Mouse (Mus musculus): Measurements from ENCODE around the gene Rmnd5b. TPM values are rescaled to one million over a fixed set of nuclear protein-coding genes. Genes with fewer than 3 reads are reported as not detected.

Gene Rmnd5b
- polyA plus RNA-seq (2012; rRNA removed), result 39.5 and 66.8 TPM in 2 replicates

GRCm38 (mm10) chr11:51635525-51636322 lies at the start of gene Rmnd5b:
Gene Rmnd5b (minus strand): TSS chr11:51635896.

DNA sequence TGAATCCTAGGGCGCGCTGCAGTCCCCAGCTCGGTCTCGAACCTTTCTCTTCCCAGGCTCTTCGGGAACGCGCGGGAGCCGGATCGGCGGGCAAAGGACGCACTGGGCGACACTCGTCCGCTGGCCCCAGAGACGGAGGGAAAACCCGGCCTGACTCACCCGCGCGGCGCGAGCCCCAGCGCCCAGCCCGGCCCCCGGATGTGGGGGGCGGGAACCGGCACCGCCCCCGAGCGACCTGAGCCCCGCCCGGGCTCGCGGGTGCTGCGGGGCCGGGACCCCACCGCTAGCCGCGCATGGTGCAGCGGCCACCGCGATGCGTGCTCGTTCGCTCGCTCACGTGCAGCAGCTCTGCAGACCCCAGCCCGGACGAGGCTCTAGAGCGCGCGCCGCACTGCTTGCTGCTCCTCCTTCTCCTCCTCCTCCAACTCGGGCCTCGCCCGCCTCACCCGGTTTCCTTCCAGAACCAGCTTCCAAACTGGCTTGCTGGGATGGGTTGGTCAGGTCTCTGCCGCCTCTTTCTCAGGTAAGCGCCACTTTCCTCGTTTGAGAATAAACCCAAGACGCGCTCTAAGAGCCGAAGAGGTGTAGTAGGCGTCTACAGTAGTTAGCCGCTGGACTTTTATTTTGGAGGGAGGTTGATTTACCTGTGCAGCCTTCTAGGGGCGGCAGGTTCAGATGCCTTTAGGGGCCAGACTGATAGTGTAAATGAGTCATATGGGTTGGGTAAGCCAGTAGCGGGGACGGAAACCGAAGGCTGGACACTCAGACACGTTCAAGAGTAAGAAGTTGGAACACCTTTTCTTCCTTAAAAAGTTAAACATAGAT lies 15.2 kb upstream of the Rmnd5b start, which contains the start of the genes N4bp3 and D930048N14Rik:
TSS of gene N4bp3 (minus strand) at position 152 of the 825 bp plus-strand sequence.
TSS of gene D930048N14Rik (plus strand) at position 264 of the 825 bp plus-strand sequence.

DNA sequence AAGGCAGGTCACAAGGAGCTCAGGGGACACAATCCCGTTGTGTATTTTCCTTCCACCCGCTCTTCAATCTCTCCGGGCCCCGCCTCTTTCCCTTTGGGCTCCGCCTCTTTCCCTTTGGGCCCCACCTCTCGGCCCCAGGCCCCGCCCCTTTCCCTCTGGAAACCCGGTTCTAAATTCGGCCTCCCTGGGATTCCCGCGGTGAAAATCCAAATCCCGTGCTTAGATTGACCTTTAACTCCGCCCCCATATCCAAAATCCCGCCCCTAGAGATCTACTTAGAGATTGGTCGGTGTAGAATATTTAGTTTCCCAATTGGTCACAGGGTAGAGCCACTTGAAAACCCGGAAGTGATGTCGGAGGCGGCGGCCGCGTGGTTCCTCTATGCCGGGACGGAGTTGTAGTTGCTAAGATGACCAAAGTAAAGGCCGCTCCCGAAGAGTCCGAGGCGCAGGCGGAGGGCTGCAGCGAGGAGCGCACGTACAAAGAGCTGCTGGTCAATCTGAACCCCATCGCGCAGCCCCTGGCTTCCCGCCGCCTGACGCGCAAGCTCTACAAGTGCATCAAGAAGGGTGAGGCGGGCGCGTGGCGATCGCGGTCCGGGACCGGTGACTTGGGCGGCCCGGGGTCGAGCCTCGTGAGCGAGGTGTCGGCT lies 16.2 kb downstream of the Rmnd5b start, which contains the start of gene Nhp2:
TSS of gene Nhp2 (plus strand) at position 327 of the 652 bp plus-strand sequence.

DNA sequence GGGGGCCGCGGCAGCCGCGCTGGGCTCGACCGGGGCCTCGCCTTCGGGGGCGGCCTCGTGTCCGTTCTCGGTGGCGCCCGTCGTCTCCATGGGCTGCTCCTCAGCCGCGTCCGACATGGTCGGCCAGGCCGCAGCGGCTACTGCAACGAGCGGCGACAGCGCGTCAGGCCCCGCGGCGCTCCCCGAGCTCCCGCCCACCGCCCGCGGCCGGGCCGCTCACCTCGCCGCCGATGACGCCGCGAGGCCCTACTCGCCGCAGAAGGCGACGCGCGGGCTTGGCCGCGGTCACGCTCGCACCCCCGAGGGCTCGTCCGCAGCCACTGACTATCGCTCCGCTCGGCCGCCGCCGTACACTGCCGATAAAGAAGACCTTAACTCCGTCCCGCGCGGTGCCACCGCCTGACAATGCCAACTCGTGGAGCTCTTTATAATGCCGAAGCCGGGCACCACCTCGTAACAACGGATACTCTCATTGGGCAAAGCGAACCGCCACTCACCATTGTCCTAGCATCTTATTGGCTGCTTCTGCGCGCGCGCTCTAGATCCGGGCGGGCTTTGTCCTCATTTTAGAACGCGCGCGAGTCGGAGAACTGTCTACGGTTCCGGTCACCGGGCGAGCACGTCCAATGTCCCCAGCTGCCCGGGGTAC lies 29.1 kb downstream of the Rmnd5b start, which contains the start of gene Hnrnpab:
TSS of gene Hnrnpab (minus strand) at position 401 of the 649 bp plus-strand sequence.

DNA sequence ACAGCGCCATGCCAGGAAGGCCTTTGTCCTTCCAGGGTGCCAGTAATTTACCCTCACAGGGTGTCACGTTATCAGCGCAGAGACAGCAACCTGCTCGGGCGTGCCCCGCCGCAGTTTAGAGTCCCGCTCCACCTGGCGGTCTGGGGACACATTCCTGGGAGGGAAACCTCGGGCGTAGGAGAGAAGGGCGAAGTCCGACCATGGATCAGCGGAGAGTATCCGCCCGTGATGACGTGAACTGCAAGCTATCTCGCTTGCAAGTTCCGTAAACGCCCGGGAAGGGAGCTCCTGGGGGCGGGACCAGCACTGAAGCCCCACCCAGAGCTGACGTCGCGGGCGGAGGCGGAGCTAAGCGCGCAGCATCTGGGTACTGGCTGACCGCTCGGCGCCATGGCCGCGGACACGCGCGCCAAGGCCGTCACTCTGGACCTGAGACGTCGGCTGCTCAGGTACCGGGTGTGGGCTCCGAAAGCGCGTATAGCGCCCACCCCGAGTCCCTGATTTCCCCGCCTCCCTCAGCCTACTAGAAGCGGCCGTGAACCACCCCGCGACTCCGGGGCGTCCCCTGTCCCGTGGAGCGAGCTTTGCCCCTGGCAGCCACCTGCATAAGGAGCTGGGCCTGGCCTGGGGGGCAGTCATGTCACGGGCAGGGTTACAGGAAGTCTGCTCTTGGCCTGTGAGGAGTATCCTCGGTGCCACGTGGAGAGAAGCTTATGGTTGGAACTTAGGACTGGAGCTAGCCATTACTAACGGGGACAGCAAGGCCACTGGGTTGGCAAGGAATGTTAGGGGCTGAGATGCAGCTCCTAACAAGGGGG lies 51.1 kb downstream of the Rmnd5b start, which contains the start of gene Phykpl:
TSS of gene Phykpl (plus strand) at position 327 of the 818 bp plus-strand sequence.

Other genes starting within 250 kb of the Rmnd5b start
- gene Phykpl, start 51.1 kb downstream of the Rmnd5b start, polyA plus RNA-seq (2012; rRNA removed), result 6.8 and 8.0 TPM in 2 replicates
- gene Hnrnpab, start 29.0 kb downstream of the Rmnd5b start, polyA plus RNA-seq (2012; rRNA removed), result 85.1 and 182 TPM in 2 replicates
- 43.6 and 47.2 TPM in 2 replicates for gene Nhp2, start 16.2 kb downstream of the Rmnd5b start, polyA plus RNA-seq (2012; rRNA removed)
- 7.9 and 9.7 TPM in 2 replicates for gene N4bp3, start 14.9 kb upstream of the Rmnd5b start, polyA plus RNA-seq (2012; rRNA removed)
- gene D930048N14Rik, start 15.1 kb upstream of the Rmnd5b start, polyA plus RNA-seq (2012; rRNA removed), result 4.1 and 4.5 TPM in 2 replicates
- gene 0610009B22Rik, start 53.0 kb upstream of the Rmnd5b start, polyA plus RNA-seq (2012; rRNA removed), result 1.6 and 1.9 TPM in 2 replicates
- gene Sec24a, start 127.7 kb upstream of the Rmnd5b start, polyA plus RNA-seq (2012; rRNA removed), result 8.2 and 8.8 TPM in 2 replicates
- 2.6 and 3.7 TPM in 2 replicates for gene Sar1b, start 127.8 kb upstream of the Rmnd5b start, polyA plus RNA-seq (2012; rRNA removed)
- 2.6 and 3.5 TPM in 2 replicates for gene Jade2, start 221.8 kb upstream of the Rmnd5b start, polyA plus RNA-seq (2012; rRNA removed)